Mouse (Mus musculus) liver, embryonic 14.5 days (tissue): ENCODE results near the gene Btbd18. TPM values are rescaled to one million over a fixed set of nuclear protein-coding genes. Genes with fewer than 3 reads are reported as not detected.

Experiments used
- ATAC-seq: fragments of 200-750 bp; cut with Nextera tagmentation; 2 replicates; pipeline ENCODE4 v1.8.0; 2017; ENCODE audit warnings: moderate number of reproducible peaks, mild to moderate bottlenecking, moderate library complexity; ENCODE audit not compliant: insufficient read depth
- DNase-seq, 3 experiments: peaks; one replicate each; pipeline ENCODE4 v3.0.0-alpha.2; 2012 to 2013; ENCODE audit warnings: low read depth in 3 of 3, low spot score in 3 of 3
- H3K27ac ChIP-seq: fragments of 300-500 bp; sonication (generic); 2 replicates; pipeline ENCODE4 v1.5.1; 2014; ENCODE audit warnings: moderate library complexity, mild to moderate bottlenecking, control low read depth, inconsistent platforms
- H3K27me3 ChIP-seq: fragments of 300-500 bp; sonication (generic); 2 replicates; pipeline ENCODE4 v1.6.1; 2014; ENCODE audit warnings: mild to moderate bottlenecking, low read length, moderate library complexity; ENCODE audit not compliant: control insufficient read depth, insufficient read depth
- H3K36me3 ChIP-seq: fragments of 300-500 bp; sonication (generic); replicated peaks from 2 replicates; pipeline ENCODE4 v1.6.1; 2014; ENCODE audit warnings: low read depth; ENCODE audit not compliant: control insufficient read depth, insufficient read depth
- H3K4me1 ChIP-seq, 2 experiments: fragments of 200-500 bp in 1 of 2; fragments of 300-500 bp in 1 of 2; sonication (generic) in 1 of 2; replicated peaks; 2 replicates each; pipeline ENCODE4 v1.6.1; 2012 to 2014; ENCODE audit warnings: antibody characterized with exemption in 1 of 2, inconsistent platforms in 1 of 2, low read length in 1 of 2; ENCODE audit not compliant: control insufficient read depth in 2 of 2, insufficient read depth in 2 of 2
- H3K4me2 ChIP-seq: fragments of 300-500 bp; sonication (generic); 2 replicates; pipeline ENCODE4 v1.6.1; 2014; ENCODE audit warnings: low read depth, mild to moderate bottlenecking, control low read depth, moderate library complexity
- H3K4me3 ChIP-seq, 2 experiments: fragments of 200-500 bp in 1 of 2; fragments of 300-500 bp in 1 of 2; sonication (generic) in 1 of 2; 2 replicates each; pipeline ENCODE4 v1.5.1; 2012 to 2014; ENCODE audit warnings: low read depth in 2 of 2, low read length in 2 of 2, mild to moderate bottlenecking in 2 of 2, control low read depth in 1 of 2, inconsistent platforms in 1 of 2, moderate library complexity in 1 of 2; ENCODE audit not compliant: insufficient read depth in 1 of 2
- H3K9ac ChIP-seq: fragments of 300-500 bp; sonication (generic); replicated peaks from 2 replicates; pipeline ENCODE4 v1.6.1; 2014; ENCODE audit warnings: mild to moderate bottlenecking, control low read depth, moderate library complexity
- H3K9me3 ChIP-seq: fragments of 300-500 bp; sonication (generic); 2 replicates; pipeline ENCODE4 v1.6.1; 2016; ENCODE audit warnings: low read length, mixed read lengths; ENCODE audit not compliant: control insufficient read depth
- CTCF ChIP-seq: IDR thresholded peaks from 2 replicates; pipeline ENCODE4 v1.5.1; 2016; ENCODE audit warnings: antibody characterized with exemption, low read depth, control low read depth
- EP300 ChIP-seq: IDR thresholded peaks from 2 replicates; pipeline ENCODE4 v1.6.1; 2016; ENCODE audit warnings: antibody characterized with exemption, low read depth
- WGBS: fragments of 180-500 bp; shearing (Covaris S2); extraction: QIAGEN DNeasy Blood & Tissue Kit; methylation state at CpG from one replicate; pipeline ENCODE4 v1.1.7; 2014; ENCODE audit not compliant: insufficient replicate concordance; 5-methylcytosine and 5-hydroxymethylcytosine counted together
- polyA plus RNA-seq, 2 experiments: library from polyadenylated mRNA; depleted of rRNA in 1 of 2; stranded (reverse) in 1 of 2; unstranded in 1 of 2; fragments of >200 nt; fragmentation: Nextera tagmentation in 1 of 2; extraction: Ambion mirVana in 1 of 2; gene quantifications; 2 replicates each; pipeline versions ENCODE4 v1.2.1 to v1.2.3; 2012 to 2014

Btbd18 gene
- polyA plus RNA-seq, 2 experiments, result not detected

GRCm38 (mm10) chr2:84653354-84653753 lies 5.5 kb upstream of the Btbd18 start:
- TF ChIP-seq EP300 (no peak), CTCF (peak; percentile 45)
- H3K9ac ChIP-seq, result no peak overlapping the region
- DNase-seq (no peak), ATAC-seq (no peak)
- H3K36me3 ChIP-seq, result no peaks in the 10 kb centered on the region
- peaks cover 2% of the 10 kb centered on the region in 2 experiments; a peak in 1 of 4 replicates for H3K4me1 ChIP-seq
- H3K27me3 ChIP-seq, result no peaks in the 10 kb centered on the region
- H3K9me3 ChIP-seq, result no peaks in the 10 kb centered on the region
- H3K4me2 ChIP-seq, result no peak overlapping the region
- no peak overlapping the region for H3K4me3 ChIP-seq
- no peak overlapping the region for H3K27ac ChIP-seq

GRCm38 (mm10) chr2:84655864-84656263 lies 3.0 kb upstream of the Btbd18 start:
- Histone ChIP-seq H3K4me2 (no peak overlapping the region), H3K27me3 (no peaks in the 10 kb centered on the region), H3K4me3 (no peak overlapping the region), H3K36me3 (no peaks in the 10 kb centered on the region), H3K27ac (no peak overlapping the region), H3K4me1 (peaks cover 0 to 1% of the 10 kb centered on the region in 2 experiments; a peak in 1 of 4 replicates), H3K9me3 (no peaks in the 10 kb centered on the region), H3K9ac (no peak overlapping the region)
- WGBS, result 19% methylated on average over 1 of the region's 1 CpGs
- ATAC-seq, result no peak
- DNase-seq, result no peak
- TF ChIP-seq CTCF (no peak), EP300 (no peak)

GRCm38 (mm10) chr2:84660253-84660652 lies 1.4 kb downstream of the Btbd18 start:
- WGBS, result 43% methylated on average over 3 of the region's 3 CpGs
- Histone ChIP-seq H3K4me3 (no peak overlapping the region), H3K9ac (no peak overlapping the region), H3K27ac (no peak overlapping the region), H3K4me1 (no peaks in the 10 kb centered on the region), H3K27me3 (no peaks in the 10 kb centered on the region), H3K9me3 (no peaks in the 10 kb centered on the region), H3K36me3 (no peaks in the 10 kb centered on the region), H3K4me2 (no peak overlapping the region)
- DNase-seq, result no peak
- TF ChIP-seq CTCF (peak; percentile 69), EP300 (no peak)
- ATAC-seq, result peak; percentile 68

- H3K27ac ChIP-seq, result no peak overlapping the region
- H3K9ac ChIP-seq, result no peak overlapping the region
- H3K4me3 ChIP-seq, result no peak overlapping the region
- H3K4me1 ChIP-seq, result no peaks in the 10 kb centered on the region
- no peaks in the 10 kb centered on the region for H3K36me3 ChIP-seq
- H3K9me3 ChIP-seq, result no peaks in the 10 kb centered on the region
- TF ChIP-seq EP300, result no peak
- peak; percentile 72 for TF ChIP-seq CTCF
- H3K4me2 ChIP-seq, result no peak overlapping the region
- DNase-seq, result peak in 1 of 3 experiments; percentile 60
- no peak for ATAC-seq
- WGBS, result 23% methylated on average over 2 of the region's 2 CpGs
- no peaks in the 10 kb centered on the region for H3K27me3 ChIP-seq
These were observed 4.0 kb downstream of the Btbd18 start for GRCm38 (mm10) chr2:84662866-84663265.

- Histone ChIP-seq H3K9ac (no peak overlapping the region), H3K4me1 (peaks cover 3 to 6% of the 10 kb centered on the region in 2 experiments; a peak in 2 of 4 replicates), H3K27me3 (no peaks in the 10 kb centered on the region), H3K4me3 (no peak overlapping the region), H3K27ac (no peak overlapping the region), H3K9me3 (no peaks in the 10 kb centered on the region), H3K36me3 (no peaks in the 10 kb centered on the region; the same call in 1 of the 2 replicates), H3K4me2 (no peak overlapping the region)
- TF ChIP-seq CTCF (no peak), EP300 (no peak)
- 46% methylated on average over 12 of the region's 12 CpGs for WGBS
- ATAC-seq, result no peak
- DNase-seq, result no peak
These were observed 7.2 kb downstream of the Btbd18 start for GRCm38 (mm10) chr2:84666081-84666480.
